Comparison of ENCODE assay signal across 11 mouse cellular contexts in genomic region chr6:140281488-140282284, GRCm38 (mm10).
DNase-seq lines count a peak whose midpoint lies in the region; ATAC-seq and TF ChIP-seq lines count a peak whose summit lies in the region.
"Had no signal": no experiment of that assay in that cellular context is flagged by ENCODE, and none has a peak within 500 bp of the region (broad histone marks: within the 10 kb centered on the region; RNA-seq: fewer than 3 reads in every experiment).

No protein-coding gene starts in this region.

- no peak overlapping the region for H3K4me3 ChIP-seq in heart, embryonic 14.5 days (ENCODE audit: control insufficient read depth in 1 of 2, insufficient read depth in 1 of 2, low read depth in 1 of 2, low read length in 2 of 2)
- no peak overlapping the region for H3K4me3 ChIP-seq in kidney, postnatal 0 days (replicated peaks; ENCODE audit: low read depth, low read length)
- no peak overlapping the region for H3K4me3 ChIP-seq in small intestine, adult 2 months (ENCODE audit: low read depth, low read length)

- no peak for TF ChIP-seq POLR2A in small intestine, adult 2 months (IDR thresholded peaks at IDR 0.05; ENCODE audit: low read depth, low read length)

- ATAC-seq in heart, embryonic 14.5 days (ENCODE audit: insufficient number of reproducible peaks, insufficient read depth, low FRiP score, low read depth): no peak
- ATAC-seq in kidney, postnatal 0 days (replicated peaks; ENCODE audit: low FRiP score, low read depth): no peak

- 0 out of 2 replicates have a peak overlapping the region, but pooled peaks have one; percentile 36 for H3K9ac ChIP-seq in heart, embryonic 14.5 days (ENCODE audit: low read length)
- no peak overlapping the region for H3K9ac ChIP-seq in kidney, postnatal 0 days (ENCODE audit: low read depth, low read length)

- peaks cover 7 to 9% of the 10 kb centered on the region in 2 experiments; a peak in 1 of 4 replicates for H3K4me1 ChIP-seq in heart, embryonic 14.5 days (ENCODE audit: control insufficient read depth in 2 of 2, insufficient read depth in 2 of 2, low read length in 2 of 2)
- H3K4me1 ChIP-seq in kidney, postnatal 0 days (replicated peaks; ENCODE audit: insufficient read depth, low read length): peaks cover 4% of the 10 kb centered on the region; the same call in 1 of the 2 replicates
- peaks cover 14% of the 10 kb centered on the region; the same call in 1 of the 2 replicates for H3K4me1 ChIP-seq in small intestine, adult 2 months (ENCODE audit: control insufficient read depth, insufficient read depth, insufficient read length, low read length)

- TF ChIP-seq CTCF in kidney, postnatal 0 days (IDR thresholded peaks at IDR 0.05; ENCODE audit: low read depth): no peak
- TF ChIP-seq CTCF in small intestine, adult 2 months (IDR thresholded peaks at IDR 0.05; ENCODE audit: extremely low read depth, insufficient read length, insufficient replicate concordance, low read depth, low read length): no peak

- H3K27ac ChIP-seq in heart, embryonic 14.5 days (replicated peaks in 1 of 2; ENCODE audit: control insufficient read depth in 1 of 2, insufficient read depth in 1 of 2, low read depth in 2 of 2, low read length in 2 of 2): peak overlapping the region; percentile 24 to 36; a peak in 2 of 4 replicates
- peak overlapping the region; percentile 68; the same call in 1 of the 2 replicates for H3K27ac ChIP-seq in kidney, postnatal 0 days
- peak overlapping the region; percentile 93 for H3K27ac ChIP-seq in small intestine, adult 2 months (ENCODE audit: insufficient read depth, low read depth, low read length)

- 56% methylated on average over 17 of the region's 17 CpGs for WGBS in heart, embryonic 14.5 days
- 45% methylated on average over 17 of the region's 17 CpGs for WGBS in kidney, postnatal 0 days
- WGBS in small intestine, adult 2 months: 29% methylated on average over 17 of the region's 17 CpGs

- H3K9me3 ChIP-seq in heart, embryonic 14.5 days (ENCODE audit: control insufficient read depth, low read length): no peaks in the 10 kb centered on the region
- H3K9me3 ChIP-seq in kidney, postnatal 0 days (replicated peaks; ENCODE audit: low read length): no peaks in the 10 kb centered on the region

- intact Hi-C loops in gastrocnemius, postnatal 36 days (cut with DNase I): no loop called here

- DNase-seq in lung, postnatal 10 days: peak; percentile 18
- DNase-seq in lung, adult 18-20 months: no peak
- DNase-seq in kidney, postnatal 0 days (ENCODE audit: low spot score): peak; percentile 33
- no peak for DNase-seq in layer of hippocampus, adult 9-11 months
- no peak for DNase-seq in gastrocnemius, postnatal 36 days
- DNase-seq in cerebellum, postnatal 14 days: no peak
- DNase-seq: cerebellum, postnatal 25 days; right cerebral cortex, postnatal 4 days had no signal

- peak overlapping the region; percentile 28 for H3K4me2 ChIP-seq in heart, embryonic 14.5 days (ENCODE audit: low read length)
- H3K4me2 ChIP-seq in kidney, postnatal 0 days (ENCODE audit: low read length): no peak overlapping the region

- H3K36me3 ChIP-seq in heart, embryonic 14.5 days (ENCODE audit: control insufficient read depth, insufficient read depth, low read length): no peaks in the 10 kb centered on the region
- H3K36me3 ChIP-seq in kidney, postnatal 0 days (ENCODE audit: insufficient read depth, low read length): no peaks in the 10 kb centered on the region
- no peaks in the 10 kb centered on the region for H3K36me3 ChIP-seq in small intestine, adult 2 months (ENCODE audit: control insufficient read depth, insufficient read depth, low read length)

- H3K27me3 ChIP-seq in heart, embryonic 14.5 days (ENCODE audit: control insufficient read depth, insufficient read depth, low read length): no peaks in the 10 kb centered on the region
- no peaks in the 10 kb centered on the region for H3K27me3 ChIP-seq in kidney, postnatal 0 days (ENCODE audit: insufficient read depth, low read length)
- H3K27me3 ChIP-seq in small intestine, adult 2 months (ENCODE audit: control insufficient read depth, insufficient read depth, low read length): no peaks in the 10 kb centered on the region
- H3K27me3 ChIP-seq: CH12.LX had no signal

Comparison
In these comparisons a context has a peak if more than half of its experiments do, and no peak if none do; other contexts are left out.
1. DNase-seq: peak in lung, postnatal 10 days (single experiment) and kidney, postnatal 0 days (single experiment); none in lung, adult 18-20 months (0 of 2), layer of hippocampus, adult 9-11 months (single experiment), gastrocnemius, postnatal 36 days (0 of 2) and cerebellum, postnatal 14 days (0 of 2).
2. H3K27ac ChIP-seq: peak in every context shown above with its lines; median percentile 93 in small intestine, adult 2 months; 68 in kidney, postnatal 0 days; 30 in heart, embryonic 14.5 days.